In genomic region chr8:120348922-120349321, GRCm38 (mm10) we compare ENCODE assay signal across 16 mouse cellular contexts.
DNase-seq lines count a peak whose midpoint lies in the region; ATAC-seq and TF ChIP-seq lines count a peak whose summit lies in the region.
"Had no signal": no experiment of that assay in that cellular context is flagged by ENCODE, and none has a peak within 500 bp of the region (broad histone marks: within the 10 kb centered on the region; RNA-seq: fewer than 3 reads in every experiment).

No protein-coding gene starts in this region.

- H3K27ac ChIP-seq in forebrain, embryonic 12.5 days = peak overlapping the region; percentile 91
- H3K27ac ChIP-seq in forebrain, embryonic 15.5 days (replicated peaks) = no peak overlapping the region
- H3K27ac ChIP-seq in liver, adult 2 months (replicated peaks; ENCODE audit: insufficient read depth, low read depth, low read length) = 0 out of 2 replicates have a peak overlapping the region, but pooled peaks have one; percentile 47
- H3K27ac ChIP-seq in liver, embryonic 11.5 days (ENCODE audit: low read depth, low read length) = no peak overlapping the region
- H3K27ac ChIP-seq in hindbrain, postnatal 0 days = peak overlapping the region; percentile 7; the same call in 1 of the 2 replicates
- H3K27ac ChIP-seq: gastrocnemius, adult 2 months had no signal

- H3K4me1 ChIP-seq in forebrain, embryonic 12.5 days = peaks cover 89% of the 10 kb centered on the region
- H3K4me1 ChIP-seq in forebrain, embryonic 15.5 days = peaks cover 53% of the 10 kb centered on the region
- peaks cover 18% of the 10 kb centered on the region for H3K4me1 ChIP-seq in liver, adult 2 months (ENCODE audit: control insufficient read depth, insufficient read depth, low read length)
- peaks cover 43% of the 10 kb centered on the region for H3K4me1 ChIP-seq in liver, embryonic 11.5 days (replicated peaks; ENCODE audit: control insufficient read depth, insufficient read depth, low read length)
- H3K4me1 ChIP-seq in hindbrain, postnatal 0 days (ENCODE audit: insufficient read depth, low read length) = peaks cover 23% of the 10 kb centered on the region

- no peak overlapping the region for H3K4me3 ChIP-seq in forebrain, embryonic 12.5 days (replicated peaks)
- H3K4me3 ChIP-seq in forebrain, embryonic 15.5 days = no peak overlapping the region
- no peak overlapping the region for H3K4me3 ChIP-seq in liver, adult 2 months (ENCODE audit: insufficient read depth, low read depth, low read length)
- no peak overlapping the region for H3K4me3 ChIP-seq in liver, embryonic 11.5 days (ENCODE audit: low read depth, low read length)
- no peak overlapping the region for H3K4me3 ChIP-seq in hindbrain, postnatal 0 days (ENCODE audit: low read length)
- H3K4me3 ChIP-seq: gastrocnemius, adult 2 months had no signal

- DNase-seq in liver, adult 2 months (ENCODE audit: extremely low read depth, low read depth, low spot score) = no peak
- DNase-seq in liver, embryonic 11.5 days (ENCODE audit: low spot score) = no peak
- DNase-seq in hindbrain, postnatal 0 days (ENCODE audit: low spot score) = no peak
- DNase-seq in retina, postnatal 1 day = peak; percentile 67
- no peak for DNase-seq in cerebellum, postnatal 14 days
- no peak for DNase-seq in left cerebral cortex, postnatal 25 days (ENCODE audit: low spot score in 2 of 2)
- DNase-seq: adrenal gland, adult 2 months; cerebellum, adult 2 months; gastrocnemius, adult 2 months; heart, postnatal 36 days; kidney, postnatal 25 days; liver, postnatal 0 days; lung, postnatal 4 days; thymus, postnatal 14 days had no signal

- no peak overlapping the region for H3K4me2 ChIP-seq in forebrain, embryonic 12.5 days
- no peak overlapping the region for H3K4me2 ChIP-seq in forebrain, embryonic 15.5 days (replicated peaks)
- H3K4me2 ChIP-seq in liver, embryonic 11.5 days = no peak overlapping the region
- H3K4me2 ChIP-seq in hindbrain, postnatal 0 days (ENCODE audit: low read depth, low read length) = no peak overlapping the region

- H3K79me2 ChIP-seq in liver, adult 2 months (ENCODE audit: control insufficient read depth, insufficient read depth, low read length) = 0 out of 2 replicates have a peak, but pooled peaks cover 4% of the 10 kb centered on the region

- no peaks in the 10 kb centered on the region for H3K36me3 ChIP-seq in forebrain, embryonic 12.5 days (replicated peaks)
- H3K36me3 ChIP-seq in forebrain, embryonic 15.5 days = no peaks in the 10 kb centered on the region
- no peaks in the 10 kb centered on the region for H3K36me3 ChIP-seq in liver, adult 2 months (ENCODE audit: control insufficient read depth, insufficient read depth, low read length)
- H3K36me3 ChIP-seq in liver, embryonic 11.5 days (ENCODE audit: control insufficient read depth, insufficient read depth, low read length) = no peaks in the 10 kb centered on the region
- no peaks in the 10 kb centered on the region for H3K36me3 ChIP-seq in hindbrain, postnatal 0 days (ENCODE audit: insufficient read depth, low read length)

- no peak for TF ChIP-seq CTCF in liver, adult 2 months (IDR thresholded peaks at IDR 0.05; ENCODE audit: low read depth, low read length)
- no peak for TF ChIP-seq CTCF in hindbrain, postnatal 0 days (IDR thresholded peaks at IDR 0.05; ENCODE audit: low read depth)

- H3K9me3 ChIP-seq in forebrain, embryonic 12.5 days = no peaks in the 10 kb centered on the region
- no peaks in the 10 kb centered on the region for H3K9me3 ChIP-seq in forebrain, embryonic 15.5 days
- no peaks in the 10 kb centered on the region for H3K9me3 ChIP-seq in liver, embryonic 11.5 days (ENCODE audit: control insufficient read depth, low read length)
- H3K9me3 ChIP-seq in hindbrain, postnatal 0 days (ENCODE audit: low read length) = no peaks in the 10 kb centered on the region

- peaks cover 12% of the 10 kb centered on the region for H3K27me3 ChIP-seq in forebrain, embryonic 12.5 days
- H3K27me3 ChIP-seq in forebrain, embryonic 15.5 days = no peaks in the 10 kb centered on the region
- no peaks in the 10 kb centered on the region for H3K27me3 ChIP-seq in liver, adult 2 months (ENCODE audit: control insufficient read depth, insufficient read depth, low read length)
- H3K27me3 ChIP-seq in liver, embryonic 11.5 days (replicated peaks; ENCODE audit: control insufficient read depth, insufficient read depth, low read length) = no peaks in the 10 kb centered on the region
- H3K27me3 ChIP-seq in hindbrain, postnatal 0 days (ENCODE audit: insufficient read depth, low read length) = no peaks in the 10 kb centered on the region

- intact Hi-C loops in left cerebral cortex, postnatal 25 days (cut with DNase I) = no loop called here

- ATAC-seq in forebrain, embryonic 12.5 days (ENCODE audit: low FRiP score) = no peak
- ATAC-seq in forebrain, embryonic 15.5 days (replicated peaks) = no peak
- no peak for ATAC-seq in liver, embryonic 11.5 days (replicated peaks; ENCODE audit: low FRiP score)
- ATAC-seq in hindbrain, postnatal 0 days = no peak
- ATAC-seq: liver, postnatal 0 days had no signal

- no peak for TF ChIP-seq POLR2A in liver, adult 2 months (IDR thresholded peaks at IDR 0.05; ENCODE audit: extremely low read depth, insufficient read depth, low read length)

- WGBS in forebrain, embryonic 12.5 days = 32% methylated on average over 11 of the region's 11 CpGs
- 33% methylated on average over 11 of the region's 11 CpGs for WGBS in forebrain, embryonic 15.5 days
- 88% methylated on average over 11 of the region's 11 CpGs for WGBS in liver, adult 2 months
- 62% methylated on average over 11 of the region's 11 CpGs for WGBS in liver, embryonic 11.5 days
- WGBS in hindbrain, postnatal 0 days = 14% methylated on average over 11 of the region's 11 CpGs

- H3K9ac ChIP-seq in forebrain, embryonic 12.5 days = 0 out of 2 replicates have a peak overlapping the region, but pooled peaks have one; percentile 36
- H3K9ac ChIP-seq in forebrain, embryonic 15.5 days (replicated peaks) = no peak overlapping the region
- H3K9ac ChIP-seq in liver, adult 2 months (ENCODE audit: low read depth, low read length) = no peak overlapping the region
- no peak overlapping the region for H3K9ac ChIP-seq in liver, embryonic 11.5 days (ENCODE audit: low read depth, low read length)
- no peak overlapping the region for H3K9ac ChIP-seq in hindbrain, postnatal 0 days (replicated peaks; ENCODE audit: low read length)
- H3K9ac ChIP-seq: liver, postnatal 0 days had no signal

Comparison
In these comparisons a context has a peak if more than half of its experiments do, and no peak if none do; other contexts are left out.
1. H3K27ac ChIP-seq: peak in forebrain, embryonic 12.5 days (single experiment), liver, adult 2 months (single experiment) and hindbrain, postnatal 0 days (single experiment); none in forebrain, embryonic 15.5 days (single experiment) and liver, embryonic 11.5 days (single experiment).